Mouse (Mus musculus) small intestine, adult 2 months (tissue): ENCODE measurements at regions not wholly inside any gene's neighbourhood (a gene's known extent, or its start where the extent isn't known, plus 50 kb on each side); places are given as distances from the start of the nearest gene placed in this dataset.

Source experiments
- H3K27ac ChIP-seq: fragments of 200-500 bp; 2 replicates; pipeline ENCODE4 v1.5.1; 2012; ENCODE audit warnings: low read depth, low read length, control low read depth, inconsistent platforms; ENCODE audit not compliant: insufficient read depth
- H3K27me3 ChIP-seq: fragments of 200-500 bp; 2 replicates; pipeline ENCODE4 v1.6.1; 2012; ENCODE audit warnings: mild to moderate bottlenecking, moderate library complexity, low read length, inconsistent platforms; ENCODE audit not compliant: control insufficient read depth, insufficient read depth
- H3K36me3 ChIP-seq: fragments of 200-500 bp; 2 replicates; pipeline ENCODE4 v1.6.1; 2012; ENCODE audit warnings: mild to moderate bottlenecking, low read length, control low read depth, inconsistent platforms; ENCODE audit not compliant: control insufficient read depth, insufficient read depth
- H3K4me1 ChIP-seq: fragments of 200-500 bp; 2 replicates; pipeline ENCODE4 v1.6.1; 2012; ENCODE audit warnings: low read length, inconsistent platforms, mixed read lengths; ENCODE audit not compliant: control insufficient read depth, insufficient read depth, insufficient read length
- H3K4me3 ChIP-seq: fragments of 200-500 bp; 2 replicates; pipeline ENCODE4 v1.5.1; 2012; ENCODE audit warnings: low read depth, mild to moderate bottlenecking, control low read depth, inconsistent platforms, low read length, moderate library complexity
- CTCF ChIP-seq: fragments of 200-500 bp; IDR thresholded peaks from 2 replicates; pipeline ENCODE4 v1.5.1; 2012; ENCODE audit warnings: low read depth, mild to moderate bottlenecking, control low read depth, inconsistent platforms, low read length, moderate library complexity, mixed read lengths; ENCODE audit not compliant: insufficient replicate concordance, insufficient read length; ENCODE audit errors: extremely low read depth
- POLR2A ChIP-seq: fragments of 200-500 bp; IDR thresholded peaks from 2 replicates; pipeline ENCODE4 v1.6.1; 2012; ENCODE audit warnings: low read depth, mild to moderate bottlenecking, control low read depth, inconsistent platforms, low read length, moderate library complexity
- WGBS: fragments of 180-500 bp; shearing (Covaris S2); methylation state at CpG from one replicate; pipeline ENCODE4 v1.1.7; 2018; 5-methylcytosine and 5-hydroxymethylcytosine counted together

DNA sequence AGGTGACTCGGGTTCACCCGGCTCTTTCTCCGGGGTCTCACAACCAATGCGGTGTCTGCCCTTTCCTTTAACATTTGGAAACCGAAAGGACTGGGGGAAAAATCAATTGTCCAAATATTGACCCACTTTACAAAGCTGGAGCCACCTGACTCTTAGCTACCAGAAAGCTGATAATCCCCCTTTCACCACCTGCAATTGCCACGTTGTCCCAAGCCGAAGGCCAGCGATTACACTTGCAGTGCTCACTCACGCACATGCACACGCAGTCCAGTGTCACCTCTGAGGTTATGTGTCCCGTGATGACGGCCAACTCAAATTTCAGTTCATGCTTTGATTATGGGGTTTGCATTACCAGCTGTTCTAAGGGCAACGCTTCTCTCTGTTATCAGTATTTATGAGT is 94.0 kb upstream of the Pik3r1 start:
- Histone ChIP-seq H3K27ac (no peak overlapping the region), H3K4me3 (peak overlapping the region; percentile 35; the same call in 1 of the 2 replicates), H3K36me3 (no peaks in the 10 kb centered on the region), H3K27me3 (no peaks in the 10 kb centered on the region), H3K4me1 (peaks cover 7% of the 10 kb centered on the region)
- 37% methylated on average over 13 of the region's 13 CpGs for WGBS
- TF ChIP-seq CTCF (no peak), POLR2A (no peak)

DNA sequence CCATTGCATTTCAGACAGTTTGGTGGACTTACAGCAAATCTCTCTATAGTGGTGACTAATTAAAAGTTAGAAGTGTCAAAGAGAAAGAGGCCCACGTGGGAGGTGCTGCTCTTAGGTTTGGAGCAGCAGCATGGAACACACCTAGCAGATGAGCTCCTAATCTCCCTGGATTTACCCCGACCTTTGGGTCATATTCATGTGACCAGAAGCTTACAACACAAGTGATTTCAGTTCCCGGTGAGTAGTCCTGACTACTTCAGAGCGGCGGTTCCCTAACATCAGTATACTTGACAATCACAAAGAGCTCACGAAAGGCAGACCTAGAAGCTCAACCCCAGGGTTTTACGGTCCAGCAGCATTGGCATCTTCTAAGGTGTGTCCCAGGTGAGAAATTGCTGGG is 95.0 kb upstream of the Pik3r1 start:
- no peaks in the 10 kb centered on the region for H3K36me3 ChIP-seq
- H3K27ac ChIP-seq: no peak overlapping the region
- WGBS: 40% methylated on average over 7 of the region's 7 CpGs
- no peak for TF ChIP-seq POLR2A
- no peak for TF ChIP-seq CTCF
- H3K4me3 ChIP-seq: no peak overlapping the region
- H3K27me3 ChIP-seq: no peaks in the 10 kb centered on the region
- H3K4me1 ChIP-seq: peaks cover 7% of the 10 kb centered on the region

DNA sequence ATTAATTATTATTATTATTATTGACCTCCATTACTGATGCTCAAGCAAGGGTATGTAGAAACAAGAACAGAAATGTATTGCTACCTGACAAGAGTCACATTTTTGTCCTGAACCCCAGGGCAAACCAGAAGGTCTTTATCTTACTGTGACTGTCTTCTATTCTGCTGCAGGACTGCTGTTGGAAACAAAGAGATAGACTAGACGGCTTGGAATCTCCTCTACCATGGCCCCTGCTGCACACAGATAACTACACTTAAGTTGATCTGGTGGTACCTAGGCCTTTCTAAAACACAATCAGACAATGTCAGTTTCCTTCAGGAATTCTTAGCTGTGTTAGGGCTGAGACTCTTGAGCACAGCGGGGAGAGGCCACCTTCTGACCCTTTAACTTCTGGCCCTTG is 95.6 kb upstream of the Pik3r1 start:
- TF ChIP-seq POLR2A: no peak
- TF ChIP-seq CTCF: no peak
- no peak overlapping the region for H3K4me3 ChIP-seq
- H3K36me3 ChIP-seq: no peaks in the 10 kb centered on the region
- no peaks in the 10 kb centered on the region for H3K27me3 ChIP-seq
- 88% methylated on average over 2 of the region's 2 CpGs for WGBS
- no peak overlapping the region for H3K27ac ChIP-seq
- H3K4me1 ChIP-seq: peaks cover 7% of the 10 kb centered on the region

DNA sequence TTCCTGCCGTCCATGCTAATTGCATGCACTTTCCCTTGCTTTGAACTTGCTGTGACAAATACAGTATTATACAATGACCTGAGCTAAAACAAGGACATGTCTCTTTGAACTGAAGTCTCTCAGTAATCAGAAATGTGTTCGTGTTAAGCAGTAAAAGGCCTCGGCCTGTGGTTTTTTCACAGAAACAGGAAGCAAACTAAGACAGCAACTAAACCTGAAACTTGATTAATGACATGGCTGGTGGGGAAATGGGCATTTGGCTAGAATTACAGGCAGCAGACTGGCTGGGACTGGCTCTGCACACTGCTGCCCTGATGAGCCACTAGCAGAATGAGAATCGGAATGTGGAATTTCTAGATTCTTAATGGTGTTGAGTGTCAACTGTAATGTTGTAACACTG is 98.8 kb upstream of the Pik3r1 start:
- TF ChIP-seq CTCF (no peak), POLR2A (no peak)
- WGBS: 72% methylated on average over 4 of the region's 4 CpGs

DNA sequence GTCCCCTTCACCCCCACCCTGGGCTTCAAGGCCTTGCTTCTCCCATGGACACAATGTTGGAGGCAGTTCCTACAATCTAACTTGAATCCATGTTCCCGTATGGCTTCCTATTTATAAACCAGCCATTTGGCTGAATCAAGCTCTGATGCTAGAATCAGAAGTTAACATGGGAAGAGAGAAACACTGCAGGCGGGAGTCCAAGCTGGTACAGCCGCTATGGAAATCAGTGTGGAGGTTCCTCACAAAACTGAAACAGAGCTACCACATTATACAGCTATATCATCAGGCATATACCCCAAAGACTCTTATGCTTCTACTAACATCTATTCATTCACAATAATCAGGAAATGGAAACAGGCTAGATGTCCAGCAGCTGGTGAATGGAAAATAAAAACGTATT is 106.7 kb upstream of the Pik3r1 start:
- H3K4me3 ChIP-seq: no peak overlapping the region
- no peaks in the 10 kb centered on the region for H3K4me1 ChIP-seq
- no peaks in the 10 kb centered on the region for H3K27me3 ChIP-seq
- 95% methylated on average over 4 of the region's 4 CpGs for WGBS
- no peak for TF ChIP-seq CTCF
- TF ChIP-seq POLR2A: no peak
- H3K27ac ChIP-seq: no peak overlapping the region
- no peaks in the 10 kb centered on the region for H3K36me3 ChIP-seq

More for the DNA sequence above, 98.8 kb upstream of the Pik3r1 start:
- H3K4me1 ChIP-seq: peaks cover 7% of the 10 kb centered on the region
- H3K36me3 ChIP-seq: no peaks in the 10 kb centered on the region
- no peaks in the 10 kb centered on the region for H3K27me3 ChIP-seq
- H3K27ac ChIP-seq: no peak overlapping the region
- H3K4me3 ChIP-seq: no peak overlapping the region

DNA sequence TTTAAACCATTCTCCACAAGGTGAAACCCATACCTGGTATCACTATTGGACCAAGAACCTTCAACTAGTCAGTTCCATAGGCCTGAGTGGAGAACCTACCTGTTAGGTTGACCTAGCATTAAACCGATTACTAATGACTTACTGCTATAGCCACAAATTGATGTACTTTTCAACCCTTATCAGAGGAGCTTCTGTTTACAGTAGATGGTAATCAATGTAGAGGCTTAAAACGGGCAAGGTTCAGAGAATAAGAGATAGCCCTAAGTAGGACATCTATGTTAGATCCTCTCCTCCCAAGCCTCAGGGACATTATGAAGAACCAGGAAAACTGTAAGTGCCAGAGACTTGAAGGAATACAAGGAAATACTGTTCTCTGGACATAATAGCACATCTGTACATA is 108.1 kb upstream of the Pik3r1 start:
- H3K36me3 ChIP-seq: no peaks in the 10 kb centered on the region
- WGBS: 53% methylated on average over 2 of the region's 2 CpGs
- H3K27me3 ChIP-seq: no peaks in the 10 kb centered on the region
- no peaks in the 10 kb centered on the region for H3K4me1 ChIP-seq
- no peak overlapping the region for H3K27ac ChIP-seq
- no peak for TF ChIP-seq CTCF
- no peak for TF ChIP-seq POLR2A
- no peak overlapping the region for H3K4me3 ChIP-seq

DNA sequence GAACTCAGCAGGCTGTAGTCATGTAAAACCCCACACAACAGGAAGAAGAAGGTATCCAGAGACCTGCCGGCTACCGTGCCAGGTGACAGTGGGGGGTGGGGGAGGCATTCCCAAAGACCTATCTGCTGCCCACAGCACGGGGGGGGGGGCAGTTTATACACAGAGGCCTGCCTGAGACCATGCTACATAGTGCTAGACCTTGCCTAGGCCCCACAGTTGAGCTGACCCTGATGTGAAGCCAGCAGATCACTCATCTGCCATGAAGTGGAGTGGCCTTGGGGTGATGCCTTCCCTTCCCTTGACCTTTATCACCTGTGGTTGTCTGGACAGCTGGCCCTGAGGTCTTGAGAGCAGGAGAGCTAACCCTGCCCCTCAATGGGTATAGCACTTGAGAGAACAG is 108.6 kb upstream of the Pik3r1 start:
- no peak for TF ChIP-seq POLR2A
- no peak for TF ChIP-seq CTCF

DNA sequence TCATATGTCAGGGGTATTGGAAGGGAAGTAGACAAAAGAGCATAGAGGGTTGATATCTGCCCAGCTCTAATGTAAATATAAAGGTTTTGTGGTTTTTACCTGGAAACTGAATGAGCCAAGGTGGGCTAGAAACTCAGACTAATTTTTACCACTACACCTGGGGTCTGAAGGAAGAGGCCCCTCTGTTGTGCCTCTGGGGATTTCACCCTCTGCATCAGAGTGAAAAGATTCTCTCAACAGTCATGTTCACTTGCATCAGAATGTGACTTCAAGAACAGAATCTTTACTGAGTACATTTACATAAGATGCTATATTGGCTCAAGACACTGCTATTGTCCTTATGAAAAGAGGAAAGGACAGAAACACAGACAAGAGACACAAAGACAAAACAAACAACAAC is 110.2 kb upstream of the Pik3r1 start:
- Histone ChIP-seq H3K4me1 (no peaks in the 10 kb centered on the region), H3K36me3 (no peaks in the 10 kb centered on the region), H3K27me3 (no peaks in the 10 kb centered on the region), H3K27ac (no peak overlapping the region), H3K4me3 (no peak overlapping the region)
- TF ChIP-seq POLR2A (no peak), CTCF (no peak)

More for the DNA sequence above, 108.6 kb upstream of the Pik3r1 start:
- H3K4me1 ChIP-seq: no peaks in the 10 kb centered on the region
- no peak overlapping the region for H3K27ac ChIP-seq
- H3K36me3 ChIP-seq: no peaks in the 10 kb centered on the region
- no peaks in the 10 kb centered on the region for H3K27me3 ChIP-seq
- 83% methylated on average over 3 of the region's 3 CpGs for WGBS
- no peak overlapping the region for H3K4me3 ChIP-seq
